Mouse (Mus musculus) testis, adult 2 months (tissue): ENCODE data around the gene Col1a2. TPM values are rescaled to one million over a fixed set of nuclear protein-coding genes. Genes with fewer than 3 reads are reported as not detected.

ENCODE experiments used
- H3K27ac ChIP-seq: fragments of 200-500 bp; 2 replicates; pipeline ENCODE4 v1.5.1; 2012; ENCODE audit warnings: low read depth, low read length; ENCODE audit not compliant: control insufficient read depth, insufficient read depth
- H3K27me3 ChIP-seq: fragments of 200-500 bp; 2 replicates; pipeline ENCODE4 v1.6.1; 2012; ENCODE audit warnings: mild to moderate bottlenecking, low read length, moderate library complexity; ENCODE audit not compliant: control insufficient read depth, insufficient read depth
- H3K36me3 ChIP-seq: fragments of 200-500 bp; 2 replicates; pipeline ENCODE4 v1.6.1; 2012; ENCODE audit warnings: mild to moderate bottlenecking, low read length; ENCODE audit not compliant: control insufficient read depth, insufficient read depth
- H3K4me1 ChIP-seq: fragments of 200-500 bp; 2 replicates; pipeline ENCODE4 v1.6.1; 2012; ENCODE audit warnings: low read length; ENCODE audit not compliant: control insufficient read depth, insufficient read depth
- H3K4me3 ChIP-seq: fragments of 200-500 bp; 2 replicates; pipeline ENCODE4 v1.5.1; 2012; ENCODE audit warnings: low read depth, mild to moderate bottlenecking, low read length, moderate library complexity, mixed read lengths; ENCODE audit not compliant: control insufficient read depth
- CTCF ChIP-seq: fragments of 200-500 bp; IDR thresholded peaks from 2 replicates; pipeline ENCODE4 v1.5.1; 2012; ENCODE audit warnings: low read depth, mild to moderate bottlenecking, inconsistent platforms, low read length, moderate library complexity; ENCODE audit not compliant: control insufficient read depth, insufficient read depth, insufficient replicate concordance
- POLR2A ChIP-seq: fragments of 200-500 bp; IDR thresholded peaks from 2 replicates; pipeline ENCODE4 v1.6.1; 2012; ENCODE audit warnings: low read depth, mild to moderate bottlenecking, inconsistent platforms, low read length, moderate library complexity; ENCODE audit not compliant: control insufficient read depth
- polyA plus RNA-seq: library from polyadenylated mRNA; depleted of rRNA; stranded (reverse); fragments of >200 nt; gene quantifications from 2 replicates; pipeline ENCODE4 v1.2.3, GENCODE M21; 2012

The Col1a2 gene
- polyA plus RNA-seq, 1 experiment: 23.3 TPM

DNA sequence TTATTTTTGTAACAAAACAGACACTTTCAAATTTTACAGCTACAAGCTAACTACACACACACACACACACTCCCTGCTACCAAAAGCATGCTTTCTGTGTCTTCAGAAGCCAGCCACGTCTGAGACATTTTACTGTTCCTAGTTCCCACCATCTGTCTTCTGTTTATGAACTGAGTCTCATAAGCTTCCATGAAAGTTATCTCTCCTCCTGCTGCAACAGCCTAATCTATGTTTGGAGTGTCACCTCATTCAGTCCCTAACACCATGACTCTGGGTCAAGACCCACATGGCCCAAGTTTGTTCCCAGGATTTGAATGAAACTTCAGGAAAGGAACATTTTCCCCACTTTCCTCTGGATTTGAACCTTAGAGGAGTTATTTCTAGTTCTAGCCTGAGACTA, 57.8 kb downstream of the Col1a2 start:
- no peak for TF ChIP-seq CTCF
- TF ChIP-seq POLR2A: no peak
- no peak overlapping the region for H3K4me3 ChIP-seq
- H3K27ac ChIP-seq: no peak overlapping the region
- H3K36me3 ChIP-seq: no peaks in the 10 kb centered on the region
- no peaks in the 10 kb centered on the region for H3K27me3 ChIP-seq
- H3K4me1 ChIP-seq: peaks cover 5% of the 10 kb centered on the region; the same call in 1 of the 2 replicates

DNA sequence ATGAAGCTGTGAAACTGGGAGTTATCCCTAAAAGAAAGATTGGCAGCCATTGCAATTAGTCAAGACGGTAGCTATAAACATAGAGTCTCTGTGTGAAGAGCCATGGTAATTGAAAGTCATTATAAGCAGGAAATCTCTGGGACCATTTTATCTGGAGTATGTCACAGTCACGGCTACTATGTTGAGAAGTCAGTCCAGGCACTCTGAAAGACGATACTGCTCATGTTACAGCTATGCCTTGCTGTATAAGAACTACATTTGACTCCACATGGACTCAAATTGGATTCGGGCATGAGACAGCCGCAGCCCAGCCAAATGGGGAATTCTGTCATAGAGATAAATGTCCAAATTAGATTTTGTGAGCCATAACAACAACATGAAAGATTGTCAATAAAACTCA, 58.9 kb downstream of the Col1a2 start:
- Histone ChIP-seq H3K4me3 (no peak overlapping the region), H3K27ac (no peak overlapping the region), H3K27me3 (no peaks in the 10 kb centered on the region), H3K36me3 (no peaks in the 10 kb centered on the region), H3K4me1 (peaks cover 5% of the 10 kb centered on the region; the same call in 1 of the 2 replicates)
- TF ChIP-seq POLR2A (no peak), CTCF (no peak)

DNA sequence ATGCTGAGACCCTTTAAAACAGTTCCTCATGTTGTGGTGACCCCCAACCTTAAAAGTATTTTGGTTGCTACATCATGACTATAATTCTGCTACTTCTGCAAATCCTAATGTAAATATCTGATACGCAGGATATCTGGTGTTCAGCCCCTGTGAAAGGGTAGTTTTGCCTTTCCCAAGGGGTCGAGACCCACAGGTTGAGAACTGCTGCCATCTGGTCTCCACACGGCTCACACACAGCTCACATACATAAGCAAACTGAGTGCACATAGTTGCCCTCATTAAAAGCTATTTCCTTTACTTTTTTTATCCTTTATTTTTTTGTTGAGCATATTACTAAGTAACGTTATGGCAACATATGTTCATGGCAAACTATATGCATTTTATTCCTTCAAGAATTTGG, 65.8 kb downstream of the Col1a2 start:
- Histone ChIP-seq H3K36me3 (no peaks in the 10 kb centered on the region), H3K4me1 (no peaks in the 10 kb centered on the region), H3K4me3 (no peak overlapping the region), H3K27me3 (no peaks in the 10 kb centered on the region), H3K27ac (no peak overlapping the region)
- TF ChIP-seq CTCF (no peak), POLR2A (no peak)

DNA sequence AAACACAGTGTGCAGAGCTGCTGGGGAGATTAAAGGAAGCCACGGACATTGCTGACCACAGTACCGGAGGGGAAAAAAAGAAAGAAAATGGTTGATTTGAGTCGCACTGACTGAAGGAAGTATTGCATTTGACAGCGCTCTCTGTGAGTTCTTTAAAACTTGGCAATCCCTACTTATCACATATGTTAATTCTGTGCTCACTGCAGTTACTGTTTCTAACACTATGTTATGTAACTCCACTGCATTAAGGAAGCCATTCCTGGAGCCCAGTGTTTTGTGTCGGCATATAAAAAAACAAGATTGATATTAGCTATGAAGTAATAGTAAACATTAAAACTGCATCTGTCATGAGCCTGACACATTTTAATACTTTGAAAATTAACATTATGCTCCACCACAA, 73.1 kb downstream of the Col1a2 start:
- no peak overlapping the region for H3K27ac ChIP-seq
- H3K27me3 ChIP-seq: no peaks in the 10 kb centered on the region
- H3K36me3 ChIP-seq: no peaks in the 10 kb centered on the region
- no peaks in the 10 kb centered on the region for H3K4me1 ChIP-seq
- H3K4me3 ChIP-seq: no peak overlapping the region
- no peak for TF ChIP-seq CTCF
- TF ChIP-seq POLR2A: no peak

DNA sequence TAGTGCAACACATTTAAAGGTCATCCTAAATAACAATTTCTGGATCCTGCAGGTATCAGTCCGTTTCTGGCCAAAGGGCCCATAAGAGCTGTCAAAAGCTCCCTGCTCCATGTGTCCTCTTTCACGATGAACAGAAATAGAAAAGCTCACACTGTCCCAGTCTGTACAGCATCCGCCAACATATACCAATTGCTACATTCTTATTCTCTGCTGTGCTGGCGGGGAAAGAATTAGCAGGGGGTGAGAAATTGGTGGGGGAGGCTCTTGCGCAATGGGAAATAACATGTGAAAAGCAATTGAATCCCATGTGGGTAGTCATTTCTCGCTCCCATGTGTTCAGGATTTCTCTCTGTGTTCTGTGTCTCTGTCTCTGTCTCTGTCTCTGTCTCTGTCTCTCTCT, 73.7 kb downstream of the Col1a2 start:
- TF ChIP-seq POLR2A (no peak), CTCF (no peak)
- Histone ChIP-seq H3K4me1 (no peaks in the 10 kb centered on the region), H3K27me3 (no peaks in the 10 kb centered on the region), H3K27ac (no peak overlapping the region), H3K36me3 (no peaks in the 10 kb centered on the region), H3K4me3 (no peak overlapping the region)

DNA sequence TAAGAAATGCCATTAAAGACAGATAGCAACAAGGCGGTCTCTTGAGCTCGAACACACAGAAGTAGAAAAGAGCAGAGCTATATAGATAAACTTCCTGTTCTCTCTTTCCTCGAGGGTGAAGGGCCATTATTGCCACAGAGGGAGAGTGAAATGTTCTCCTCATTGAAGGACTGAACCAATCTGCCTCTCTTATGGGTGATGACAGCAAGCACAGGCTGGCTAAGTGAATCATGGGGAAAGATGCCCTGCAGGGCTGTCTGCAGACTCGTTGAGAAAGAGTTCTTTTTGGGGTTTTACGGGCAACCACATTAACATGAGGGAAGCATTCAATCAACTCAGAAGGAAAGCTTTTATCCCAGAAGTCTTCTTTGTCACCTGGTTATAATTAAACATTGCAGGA, 75.0 kb downstream of the Col1a2 start:
- Histone ChIP-seq H3K4me1 (no peaks in the 10 kb centered on the region), H3K27me3 (no peaks in the 10 kb centered on the region), H3K27ac (no peak overlapping the region), H3K4me3 (no peak overlapping the region), H3K36me3 (no peaks in the 10 kb centered on the region)
- TF ChIP-seq POLR2A: no peak
- TF ChIP-seq CTCF: no peak

DNA sequence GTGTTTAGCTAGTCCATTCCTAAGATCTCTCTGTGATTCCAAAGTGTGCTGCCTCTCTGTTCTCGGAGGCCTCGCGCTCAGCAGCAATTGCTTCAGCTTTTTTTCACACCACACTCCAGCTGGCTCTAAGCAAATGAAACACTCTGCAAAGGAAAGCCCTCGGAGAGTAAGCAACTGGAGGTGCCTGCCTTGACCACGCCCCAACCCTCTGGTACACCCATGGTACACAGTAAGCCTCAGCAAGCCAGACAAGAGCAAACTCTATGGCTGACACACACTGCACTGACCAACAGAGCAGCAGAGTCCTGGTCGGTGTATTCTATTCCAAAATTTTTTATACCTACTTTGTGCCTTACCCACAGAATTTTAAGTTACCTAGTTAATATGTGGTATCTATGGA, 78.9 kb downstream of the Col1a2 start:
- no peaks in the 10 kb centered on the region for H3K36me3 ChIP-seq
- H3K27me3 ChIP-seq: no peaks in the 10 kb centered on the region
- TF ChIP-seq POLR2A: no peak
- no peak for TF ChIP-seq CTCF
- no peak overlapping the region for H3K27ac ChIP-seq
- no peaks in the 10 kb centered on the region for H3K4me1 ChIP-seq
- no peak overlapping the region for H3K4me3 ChIP-seq

DNA sequence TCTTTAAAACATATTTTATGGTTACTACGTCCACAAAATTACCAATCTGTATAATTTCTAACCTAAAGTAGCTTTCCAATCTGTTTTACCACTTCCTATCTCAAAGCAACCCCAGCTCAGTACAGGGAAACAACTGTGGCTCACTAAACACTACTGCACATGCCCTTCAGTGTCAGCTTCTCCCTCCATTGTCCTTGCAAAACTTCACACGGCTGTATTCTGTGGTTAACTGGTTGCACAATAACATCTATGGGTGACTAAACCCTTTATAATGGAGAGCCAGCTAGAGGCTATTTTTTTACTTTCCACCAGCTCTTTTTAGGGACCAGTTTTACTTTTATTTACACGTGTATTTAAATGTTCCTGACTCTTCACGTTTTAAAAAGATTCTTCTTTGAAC, 83.3 kb downstream of the Col1a2 start:
- H3K4me3 ChIP-seq: no peak overlapping the region
- H3K4me1 ChIP-seq: no peaks in the 10 kb centered on the region
- no peaks in the 10 kb centered on the region for H3K27me3 ChIP-seq
- no peak for TF ChIP-seq POLR2A
- no peak for TF ChIP-seq CTCF
- no peak overlapping the region for H3K27ac ChIP-seq
- no peaks in the 10 kb centered on the region for H3K36me3 ChIP-seq
